Mouse (Mus musculus): ENCODE results near the gene BC048671. TPM values are rescaled to one million over a fixed set of nuclear protein-coding genes. Genes with fewer than 3 reads are reported as not detected.

Gene BC048671
- polyA plus RNA-seq, 1 experiment = not detected

DNA sequence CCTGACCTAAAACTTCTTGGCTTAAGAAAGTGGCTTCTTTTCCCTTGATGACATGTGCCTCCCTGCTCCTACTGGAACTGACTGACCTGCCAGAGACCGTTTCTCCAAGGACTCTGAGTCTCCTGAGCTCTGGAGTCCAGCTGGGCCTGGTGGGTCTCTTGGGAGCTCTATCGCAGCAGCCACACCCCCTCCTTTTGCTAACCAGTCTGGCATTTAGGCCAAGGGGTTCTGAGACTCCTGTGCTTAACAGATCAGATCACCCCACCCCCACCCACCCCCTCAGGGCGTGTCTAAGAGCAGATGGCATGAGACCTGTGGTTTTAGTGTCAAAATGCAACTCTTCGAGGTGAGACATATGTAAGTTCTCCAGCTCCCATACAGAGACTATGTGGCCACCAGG, 20.8 kb downstream of the BC048671 start:
- no peak overlapping the region for H3K4me3 ChIP-seq (ENCODE audit: insufficient read depth, low read length)
- H3K27ac ChIP-seq (ENCODE audit: insufficient read depth, low read depth, low read length) = no peak overlapping the region

DNA sequence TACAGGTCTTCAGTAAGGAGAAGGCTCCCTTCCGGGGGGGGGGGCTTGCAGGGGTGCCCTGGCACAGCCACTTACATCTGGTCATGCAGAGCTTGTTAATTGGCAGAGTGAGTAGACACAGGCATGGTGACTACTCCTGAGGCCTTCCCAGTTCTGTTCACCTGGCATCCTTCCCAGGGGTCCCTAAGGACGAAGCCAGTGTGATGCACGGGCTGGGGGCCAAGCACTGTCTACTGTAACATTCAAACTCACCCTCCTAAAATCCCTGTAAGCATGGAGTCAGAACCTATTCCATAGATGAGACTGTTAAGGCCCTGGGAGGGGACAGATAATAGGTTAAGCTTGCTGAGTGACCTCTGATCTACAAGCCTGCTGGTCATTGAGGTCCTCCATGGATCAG, 23.0 kb downstream of the BC048671 start:
- no peak for TF ChIP-seq POLR2A (IDR thresholded peaks at IDR 0.05; ENCODE audit: borderline replicate concordance, low read depth, low read length)
- no peak for TF ChIP-seq CTCF (IDR thresholded peaks at IDR 0.05; ENCODE audit: low read depth, low read length)
- Histone ChIP-seq H3K27ac (ENCODE audit: insufficient read depth, low read depth, low read length) (no peak overlapping the region), H3K4me1 (ENCODE audit: control insufficient read depth, insufficient read depth, low read length) (no peaks in the 10 kb centered on the region), H3K4me3 (ENCODE audit: insufficient read depth, low read length) (no peak overlapping the region)

More for the DNA sequence above, 20.8 kb downstream of the BC048671 start:
- no peaks in the 10 kb centered on the region for H3K4me1 ChIP-seq (ENCODE audit: control insufficient read depth, insufficient read depth, low read length)
- TF ChIP-seq CTCF (IDR thresholded peaks at IDR 0.05; ENCODE audit: low read depth, low read length) = no peak
- no peak for TF ChIP-seq POLR2A (IDR thresholded peaks at IDR 0.05; ENCODE audit: borderline replicate concordance, low read depth, low read length)

DNA sequence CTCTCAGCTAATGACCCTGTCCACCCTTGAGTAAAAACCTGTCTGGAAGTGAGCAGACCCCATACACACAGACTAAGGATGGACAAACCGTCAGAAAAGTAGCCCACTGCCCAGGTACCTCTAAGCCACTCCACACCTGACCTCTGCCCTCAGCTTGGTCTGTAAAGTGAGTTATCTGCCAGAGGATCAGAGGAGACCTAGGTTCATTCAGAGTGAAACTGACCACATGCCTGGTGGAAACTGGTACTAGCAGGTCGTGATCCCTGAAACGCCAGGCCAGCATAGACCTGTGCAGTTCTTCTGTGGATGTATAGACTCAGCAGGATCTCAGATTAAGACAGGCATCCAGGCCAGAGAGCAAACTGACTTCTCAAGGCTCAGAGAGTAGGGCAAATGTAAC, 23.4 kb downstream of the BC048671 start:
- peak overlapping the region; percentile 40 for H3K4me3 ChIP-seq (ENCODE audit: insufficient read depth, low read length)
- no peak for TF ChIP-seq CTCF (IDR thresholded peaks at IDR 0.05; ENCODE audit: low read depth, low read length)
- TF ChIP-seq POLR2A (IDR thresholded peaks at IDR 0.05; ENCODE audit: borderline replicate concordance, low read depth, low read length) = no peak
- no peaks in the 10 kb centered on the region for H3K4me1 ChIP-seq (ENCODE audit: control insufficient read depth, insufficient read depth, low read length)
- no peak overlapping the region for H3K27ac ChIP-seq (ENCODE audit: insufficient read depth, low read depth, low read length)

DNA sequence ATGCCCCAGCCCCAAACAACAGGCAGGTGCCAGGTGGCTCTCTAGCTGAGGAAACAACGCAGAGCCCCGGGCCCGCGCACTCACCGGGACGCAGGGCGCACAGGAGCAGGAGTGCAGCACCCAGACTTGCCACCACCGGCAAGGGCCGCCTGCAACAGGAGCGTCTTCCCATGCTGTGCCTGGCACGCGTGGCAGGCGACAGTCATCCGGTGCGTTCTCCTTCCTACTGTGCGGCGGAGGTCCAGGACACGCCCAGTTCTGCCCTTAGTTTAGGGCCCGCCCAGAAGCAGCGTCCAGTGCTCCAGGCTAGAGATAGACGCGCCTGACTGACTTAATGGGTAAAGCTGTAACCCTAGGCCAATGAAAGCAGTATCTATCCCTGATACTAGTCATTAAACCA, 24.0 kb downstream of the BC048671 start, which contains the start of gene Chst13:
TSS of gene Chst13 (minus strand) at position 195 of the 400 bp plus-strand sequence.
- Histone ChIP-seq H3K27ac (ENCODE audit: insufficient read depth, low read depth, low read length) (no peak within 1 kb of the TSS), H3K4me3 (ENCODE audit: insufficient read depth, low read length) (peak within 1 kb of the TSS; percentile 40), H3K4me1 (ENCODE audit: control insufficient read depth, insufficient read depth, low read length) (no peaks in the 10 kb centered on the region)
- no peak for TF ChIP-seq CTCF (IDR thresholded peaks at IDR 0.05; ENCODE audit: low read depth, low read length)
- TF ChIP-seq POLR2A (IDR thresholded peaks at IDR 0.05; ENCODE audit: borderline replicate concordance, low read depth, low read length) = no peak

DNA sequence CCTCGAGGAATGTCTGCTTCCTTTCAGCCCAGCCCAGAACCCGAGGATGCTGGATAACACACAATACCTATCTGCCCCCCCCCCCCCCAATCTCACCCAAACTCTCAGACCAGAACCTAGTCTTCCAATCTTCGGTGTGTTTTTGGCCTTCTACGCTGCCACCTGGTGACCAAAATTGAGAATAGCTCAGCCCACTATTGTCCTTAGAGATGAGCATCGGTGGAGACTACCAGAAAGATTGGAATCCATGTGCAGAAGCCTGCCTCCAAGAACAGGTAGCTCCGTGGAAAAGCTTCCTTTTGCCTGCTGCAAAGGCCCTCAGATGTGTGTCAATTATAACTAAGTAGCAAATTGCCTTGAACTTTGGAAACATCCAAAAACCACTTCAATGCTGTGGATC, 26.7 kb downstream of the BC048671 start:
- no peak overlapping the region for H3K27ac ChIP-seq (ENCODE audit: insufficient read depth, low read depth, low read length)
- TF ChIP-seq POLR2A (IDR thresholded peaks at IDR 0.05; ENCODE audit: borderline replicate concordance, low read depth, low read length) (no peak), CTCF (IDR thresholded peaks at IDR 0.05; ENCODE audit: low read depth, low read length) (no peak)
- H3K4me3 ChIP-seq (ENCODE audit: insufficient read depth, low read length) = no peak overlapping the region
- no peaks in the 10 kb centered on the region for H3K4me1 ChIP-seq (ENCODE audit: control insufficient read depth, insufficient read depth, low read length)

DNA sequence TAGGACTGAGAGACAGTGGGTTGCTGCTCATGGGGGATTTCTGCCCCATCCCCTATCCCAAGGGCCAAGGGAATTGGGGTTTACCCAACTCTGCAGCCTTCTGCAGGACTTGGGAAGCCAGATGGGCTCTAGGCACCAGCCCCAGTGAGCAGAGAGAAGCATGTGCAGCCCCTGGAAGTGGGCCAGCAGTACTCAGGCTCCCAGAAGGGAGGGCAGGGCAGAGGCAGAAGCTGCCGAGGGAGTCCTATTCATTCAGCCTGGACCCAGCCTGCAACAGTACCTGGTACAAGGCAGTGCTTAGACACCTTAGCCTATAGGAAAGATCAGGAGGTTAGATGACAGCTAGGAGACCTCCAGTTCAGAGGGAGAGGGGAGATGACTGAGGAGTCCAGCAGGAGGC, 28.9 kb downstream of the BC048671 start:
- TF ChIP-seq POLR2A (IDR thresholded peaks at IDR 0.05; ENCODE audit: borderline replicate concordance, low read depth, low read length) (no peak), CTCF (IDR thresholded peaks at IDR 0.05; ENCODE audit: low read depth, low read length) (no peak)
- H3K4me1 ChIP-seq (ENCODE audit: control insufficient read depth, insufficient read depth, low read length) = no peaks in the 10 kb centered on the region
- no peak overlapping the region for H3K4me3 ChIP-seq (ENCODE audit: insufficient read depth, low read length)
- H3K27ac ChIP-seq (ENCODE audit: insufficient read depth, low read depth, low read length) = no peak overlapping the region

DNA sequence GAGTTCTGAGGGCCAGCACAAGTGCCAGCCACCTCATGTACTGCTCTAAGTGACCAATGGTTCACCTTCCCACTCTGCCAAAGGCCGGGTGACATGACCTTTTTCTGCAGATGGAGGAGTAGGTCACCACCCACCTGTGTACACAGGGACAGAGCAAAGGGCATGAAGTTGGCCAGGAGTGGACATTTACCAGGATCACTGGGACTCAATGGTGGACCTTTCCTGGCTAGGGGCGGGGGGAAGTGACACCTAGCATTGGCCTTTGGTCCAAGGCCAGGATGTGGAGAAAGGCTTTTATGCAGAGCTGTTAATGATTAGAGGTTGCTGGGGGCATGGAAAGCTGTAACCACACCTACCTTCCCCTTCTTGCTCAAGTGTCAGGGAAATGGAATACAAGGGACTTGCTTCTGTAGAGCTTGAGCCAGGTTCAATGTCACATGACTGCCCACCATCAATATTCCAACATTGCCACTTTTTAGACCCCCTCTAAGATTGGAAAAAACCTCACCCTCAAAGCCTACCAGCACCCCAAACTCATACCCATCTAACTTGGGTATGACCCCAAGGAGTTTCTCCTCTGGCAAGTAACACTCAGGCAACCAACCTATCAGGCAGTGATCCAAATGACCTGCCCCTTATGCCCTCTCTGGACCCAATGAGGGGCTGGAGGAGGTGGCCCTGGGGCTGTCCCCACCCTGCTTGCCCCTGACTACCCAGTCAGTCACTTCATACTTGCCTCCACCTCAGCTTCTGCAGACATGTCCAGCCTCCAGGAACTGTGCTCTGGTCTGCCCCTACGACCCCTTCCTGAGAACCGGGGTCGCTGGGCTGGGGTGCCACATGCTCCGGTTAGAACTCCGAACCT, 31.8 kb downstream of the BC048671 start, which contains the start of gene Uroc1:
TSS of gene Uroc1 (plus strand) at position 724 of the 865 bp plus-strand sequence.
- Histone ChIP-seq H3K27ac (ENCODE audit: insufficient read depth, low read depth, low read length) (no peak within 1 kb of the TSS), H3K4me1 (ENCODE audit: control insufficient read depth, insufficient read depth, low read length) (no peaks in the 10 kb centered on the region), H3K4me3 (ENCODE audit: insufficient read depth, low read length) (no peak within 1 kb of the TSS)
- no peak for TF ChIP-seq POLR2A (IDR thresholded peaks at IDR 0.05; ENCODE audit: borderline replicate concordance, low read depth, low read length)
- no peak for TF ChIP-seq CTCF (IDR thresholded peaks at IDR 0.05; ENCODE audit: low read depth, low read length)

DNA sequence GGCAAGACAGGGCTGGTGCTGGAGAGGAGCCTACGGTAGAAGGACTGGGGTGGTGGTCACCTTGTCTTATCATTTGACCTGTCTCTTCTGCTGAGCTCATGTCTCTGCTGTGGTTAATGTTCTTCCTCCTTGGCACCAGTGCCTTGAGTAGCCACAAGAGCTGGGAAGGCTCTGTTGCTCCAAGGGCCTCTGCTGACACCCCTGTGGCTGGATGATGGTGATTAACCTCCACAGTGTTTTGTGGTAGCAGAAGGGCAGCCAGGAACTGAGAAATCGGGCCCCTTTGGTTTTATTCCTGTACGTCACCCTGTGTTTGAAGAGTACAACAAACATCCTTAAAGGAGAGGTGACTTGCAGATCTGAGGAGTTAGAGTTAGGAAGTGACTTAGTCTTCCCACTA, 33.2 kb downstream of the BC048671 start:
- H3K4me1 ChIP-seq (ENCODE audit: control insufficient read depth, insufficient read depth, low read length) = no peaks in the 10 kb centered on the region
- TF ChIP-seq POLR2A (IDR thresholded peaks at IDR 0.05; ENCODE audit: borderline replicate concordance, low read depth, low read length) = no peak
- TF ChIP-seq CTCF (IDR thresholded peaks at IDR 0.05; ENCODE audit: low read depth, low read length) = no peak
- no peak overlapping the region for H3K27ac ChIP-seq (ENCODE audit: insufficient read depth, low read depth, low read length)
- no peak overlapping the region for H3K4me3 ChIP-seq (ENCODE audit: insufficient read depth, low read length)

DNA sequence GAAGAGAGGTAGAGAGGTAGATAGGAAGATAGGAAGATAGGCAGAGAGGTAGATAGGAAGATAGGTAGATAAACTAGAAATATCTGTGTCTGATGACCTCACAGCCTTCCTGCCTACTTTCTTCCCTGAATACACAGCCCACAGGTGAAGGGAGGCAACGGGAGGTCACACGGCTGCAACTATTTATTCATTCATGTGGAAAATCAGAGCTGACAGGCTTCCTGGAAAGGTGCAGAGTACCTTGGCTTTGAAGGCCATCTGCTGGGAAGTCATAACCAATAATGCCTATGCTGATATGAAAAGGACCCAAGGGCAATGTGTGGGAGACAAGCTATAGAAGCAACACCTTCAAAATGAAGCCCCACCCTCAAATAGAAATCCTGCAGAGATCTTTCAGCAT, 41.3 kb downstream of the BC048671 start:
- TF ChIP-seq POLR2A (IDR thresholded peaks at IDR 0.05; ENCODE audit: borderline replicate concordance, low read depth, low read length) = no peak
- no peak for TF ChIP-seq CTCF (IDR thresholded peaks at IDR 0.05; ENCODE audit: low read depth, low read length)
- no peak overlapping the region for H3K4me3 ChIP-seq (ENCODE audit: insufficient read depth, low read length)
- no peaks in the 10 kb centered on the region for H3K4me1 ChIP-seq (ENCODE audit: control insufficient read depth, insufficient read depth, low read length)
- no peak overlapping the region for H3K27ac ChIP-seq (ENCODE audit: insufficient read depth, low read depth, low read length)

DNA sequence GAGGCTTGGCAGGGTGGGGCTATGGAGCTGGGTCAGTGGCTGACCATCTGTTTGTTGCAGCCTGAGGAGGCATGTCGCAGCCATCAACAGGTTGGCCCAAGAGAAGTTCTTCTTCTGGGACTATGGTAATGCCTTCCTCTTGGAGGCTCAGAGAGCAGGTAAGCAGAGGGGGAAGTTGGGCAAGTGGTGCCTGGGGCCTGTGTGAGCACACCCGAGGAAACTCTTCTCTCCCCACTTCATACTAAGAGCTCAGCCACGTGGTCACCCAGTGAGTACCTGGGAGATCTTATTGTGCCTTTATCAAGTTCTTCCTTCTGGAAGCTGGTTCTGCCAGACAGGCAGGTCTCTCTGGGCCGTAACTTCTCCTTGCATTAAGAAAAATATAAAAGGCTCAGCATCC, 46.2 kb downstream of the BC048671 start:
- TF ChIP-seq CTCF (IDR thresholded peaks at IDR 0.05; ENCODE audit: low read depth, low read length) (no peak), POLR2A (IDR thresholded peaks at IDR 0.05; ENCODE audit: borderline replicate concordance, low read depth, low read length) (no peak)
- H3K27ac ChIP-seq (ENCODE audit: insufficient read depth, low read depth, low read length) = no peak overlapping the region
- H3K4me1 ChIP-seq (ENCODE audit: control insufficient read depth, insufficient read depth, low read length) = no peaks in the 10 kb centered on the region

More for the DNA sequence above, 46.2 kb downstream of the BC048671 start:
- H3K4me3 ChIP-seq (ENCODE audit: insufficient read depth, low read length) = no peak overlapping the region
